In genomic region chr5:126835440-126835839, GRCm38 (mm10) we compare ENCODE assay signal across 22 mouse cellular contexts.
A peak's percentile ranks its signal among the peaks of the same experiment; 100 is the strongest.
DNase-seq lines count a peak whose midpoint lies in the region; ATAC-seq and TF ChIP-seq lines count a peak whose summit lies in the region.
"Had no signal": no experiment of that assay in that cellular context is flagged by ENCODE, and none has a peak within 500 bp of the region (broad histone marks: within the 10 kb centered on the region; RNA-seq: fewer than 3 reads in every experiment).

No protein-coding gene starts in this region.

- DNase-seq in hindbrain, postnatal 0 days (ENCODE audit: low spot score), result peak; percentile 5
- DNase-seq in hindbrain, embryonic 11.5 days (ENCODE audit: low spot score), result no peak
- peak; percentile 16 to 26 for DNase-seq in right cerebral cortex, adult 2 months (ENCODE audit: low spot score in 2 of 2)
- no peak for DNase-seq in right cerebral cortex, postnatal 4 days
- DNase-seq in left cerebral cortex, postnatal 25 days (ENCODE audit: low spot score in 2 of 2), result peak; percentile 20 to 71
- no peak for DNase-seq in urinary bladder, postnatal 25 days (ENCODE audit: low spot score)
- DNase-seq: adrenal gland, adult 2 months; cerebellum, adult 11-12 months; gastrocnemius, postnatal 10 days; heart, adult 11 months; kidney, adult 9 months; kidney, postnatal 25 days; spleen, adult 18-20 months; thymus, postnatal 14 days had no signal

- ATAC-seq in hindbrain, postnatal 0 days, result no peak
- ATAC-seq in hindbrain, embryonic 11.5 days (ENCODE audit: low FRiP score), result no peak
- ATAC-seq in erythroid progenitor cell, adult 5-6 weeks (replicated peaks; ENCODE audit: low FRiP score, poor library complexity, severe bottlenecking), result no peak
- ATAC-seq: forebrain, embryonic 16.5 days; hindbrain, embryonic 16.5 days; intestine, embryonic 16.5 days; midbrain, embryonic 15.5 days had no signal

- no peaks in the 10 kb centered on the region for H3K4me1 ChIP-seq in hindbrain, postnatal 0 days (ENCODE audit: insufficient read depth, low read length)
- H3K4me1 ChIP-seq in hindbrain, embryonic 11.5 days (replicated peaks; ENCODE audit: control insufficient read depth, insufficient read depth, low read length), result no peaks in the 10 kb centered on the region
- H3K4me1 ChIP-seq: midbrain, embryonic 15.5 days; neural tube, embryonic 12.5 days had no signal

- H3K36me3 ChIP-seq in hindbrain, postnatal 0 days (ENCODE audit: insufficient read depth, low read length), result no peaks in the 10 kb centered on the region
- H3K36me3 ChIP-seq in hindbrain, embryonic 11.5 days (ENCODE audit: control insufficient read depth, insufficient read depth, low read length), result no peaks in the 10 kb centered on the region
- H3K36me3 ChIP-seq: midbrain, embryonic 15.5 days; neural tube, embryonic 12.5 days had no signal

- intact Hi-C loops in left cerebral cortex, postnatal 25 days (cut with DNase I), result no loop called here

- H3K27me3 ChIP-seq in hindbrain, postnatal 0 days (ENCODE audit: insufficient read depth, low read length), result no peaks in the 10 kb centered on the region
- no peaks in the 10 kb centered on the region for H3K27me3 ChIP-seq in hindbrain, embryonic 11.5 days (ENCODE audit: control insufficient read depth, insufficient read depth, low read length)
- H3K27me3 ChIP-seq: midbrain, embryonic 15.5 days; neural tube, embryonic 12.5 days had no signal

- no peak overlapping the region for H3K27ac ChIP-seq in hindbrain, postnatal 0 days
- H3K27ac ChIP-seq in hindbrain, embryonic 11.5 days (ENCODE audit: low read depth, low read length), result no peak overlapping the region
- H3K27ac ChIP-seq: macrophage; midbrain, embryonic 15.5 days; neural tube, embryonic 12.5 days had no signal

- no peak overlapping the region for H3K9ac ChIP-seq in hindbrain, postnatal 0 days (replicated peaks; ENCODE audit: low read length)
- no peak overlapping the region for H3K9ac ChIP-seq in hindbrain, embryonic 11.5 days (ENCODE audit: low read depth, low read length)
- H3K9ac ChIP-seq: midbrain, embryonic 15.5 days; neural tube, embryonic 12.5 days had no signal

- no peak for TF ChIP-seq CTCF in hindbrain, postnatal 0 days (IDR thresholded peaks at IDR 0.05; ENCODE audit: low read depth)

- H3K9me3 ChIP-seq in hindbrain, postnatal 0 days (ENCODE audit: low read length), result no peaks in the 10 kb centered on the region
- no peaks in the 10 kb centered on the region for H3K9me3 ChIP-seq in hindbrain, embryonic 11.5 days (ENCODE audit: control insufficient read depth, low read length)
- H3K9me3 ChIP-seq: midbrain, embryonic 15.5 days; neural tube, embryonic 12.5 days had no signal

- H3K4me3 ChIP-seq in hindbrain, postnatal 0 days (ENCODE audit: low read length), result no peak overlapping the region
- H3K4me3 ChIP-seq in hindbrain, embryonic 11.5 days (ENCODE audit: low read depth, low read length), result no peak overlapping the region
- H3K4me3 ChIP-seq: midbrain, embryonic 15.5 days; neural tube, embryonic 12.5 days had no signal

- WGBS in hindbrain, postnatal 0 days, result 81% methylated on average over 3 of the region's 3 CpGs
- WGBS in hindbrain, embryonic 11.5 days, result 97% methylated on average over 3 of the region's 3 CpGs

- no peak overlapping the region for H3K4me2 ChIP-seq in hindbrain, postnatal 0 days (ENCODE audit: low read depth, low read length)
- H3K4me2 ChIP-seq in hindbrain, embryonic 11.5 days (replicated peaks; ENCODE audit: low read depth, low read length), result no peak overlapping the region
- H3K4me2 ChIP-seq: heart, embryonic 11.5 days; midbrain, embryonic 15.5 days; neural tube, embryonic 12.5 days had no signal

Comparison
In these comparisons a context has a peak if more than half of its experiments do, and no peak if none do; other contexts are left out.
1. DNase-seq: peak in hindbrain, postnatal 0 days (single experiment), right cerebral cortex, adult 2 months (2 of 2) and left cerebral cortex, postnatal 25 days (2 of 2); none in hindbrain, embryonic 11.5 days (single experiment), right cerebral cortex, postnatal 4 days (single experiment) and urinary bladder, postnatal 25 days (single experiment).